Mouse (Mus musculus) ES-Bruce4 (cell line): ENCODE results near the gene Gm17334. TPM values are rescaled to one million over a fixed set of nuclear protein-coding genes. Genes with fewer than 3 reads are reported as not detected.

ENCODE experiments used
- H3K27ac ChIP-seq: 2 replicates; pipeline ENCODE4 v1.5.1; 2012; ENCODE audit warnings: low read length, inconsistent platforms; ENCODE audit not compliant: insufficient read depth
- H3K27me3 ChIP-seq: 2 replicates; pipeline ENCODE4 v1.6.1; 2012; ENCODE audit warnings: mild to moderate bottlenecking, low read length, inconsistent platforms; ENCODE audit not compliant: control insufficient read depth, poor library complexity, insufficient read depth, severe bottlenecking
- H3K36me3 ChIP-seq: 2 replicates; pipeline ENCODE4 v1.6.1; 2012; ENCODE audit warnings: inconsistent platforms, mild to moderate bottlenecking, low read length, moderate library complexity; ENCODE audit not compliant: control insufficient read depth, poor library complexity, insufficient read depth, severe bottlenecking
- H3K4me1 ChIP-seq: one replicate; pipeline ENCODE4 v1.8.1; 2011; ENCODE audit warnings: low read length; ENCODE audit not compliant: control insufficient read depth, insufficient read depth
- H3K4me3 ChIP-seq: 2 replicates; pipeline ENCODE4 v1.5.1; 2011; ENCODE audit warnings: low read depth, mild to moderate bottlenecking, low read length
- H3K9ac ChIP-seq: 2 replicates; pipeline ENCODE4 v1.6.1; 2012; ENCODE audit warnings: low read depth, mild to moderate bottlenecking, inconsistent platforms; ENCODE audit not compliant: poor library complexity, severe bottlenecking
- H3K9me3 ChIP-seq: replicated peaks from 2 replicates; pipeline ENCODE4 v1.6.1; 2012; ENCODE audit warnings: mild to moderate bottlenecking, low read length, inconsistent platforms; ENCODE audit not compliant: control insufficient read depth, poor library complexity, insufficient read depth, severe bottlenecking
- CTCF ChIP-seq: IDR thresholded peaks from one replicate; pipeline ENCODE4 v1.8.1; 2011; ENCODE audit warnings: low read depth, low read length
- EP300 ChIP-seq: IDR thresholded peaks from 2 replicates; pipeline ENCODE4 v1.6.1; 2011; ENCODE audit warnings: low read depth, low read length; ENCODE audit not compliant: insufficient read depth
- POLR2A ChIP-seq: IDR thresholded peaks from one replicate; pipeline ENCODE4 v1.8.1; 2011; ENCODE audit warnings: low read length; ENCODE audit not compliant: insufficient read depth
- polyA plus RNA-seq: library from polyadenylated mRNA; stranded (reverse); fragments of >200 nt; gene quantifications from 2 replicates; pipeline ENCODE4 v1.2.4, GENCODE M21; 2011; ENCODE audit warnings: low read depth; ENCODE audit not compliant: missing spikeins, insufficient read depth, insufficient read length

Gm17334 gene
- polyA plus RNA-seq, 1 experiment, result not detected

GRCm38 (mm10) chr11:53794671-53795557 is 21.9 kb upstream of the Gm17334 start:
- Histone ChIP-seq H3K9me3 (no peaks in the 10 kb centered on the region), H3K4me3 (peak overlapping the region; percentile 14), H3K36me3 (no peaks in the 10 kb centered on the region), H3K9ac (0 out of 2 replicates have a peak overlapping the region, but pooled peaks have one; percentile 13), H3K27ac (peak overlapping the region; percentile 15; the same call in 1 of the 2 replicates), H3K27me3 (no peaks in the 10 kb centered on the region), H3K4me1 (peaks cover 10% of the 10 kb centered on the region)
- TF ChIP-seq POLR2A, result no peak
- TF ChIP-seq EP300, result peak; percentile 46; the same call in 1 of the 2 replicates
- TF ChIP-seq CTCF, result no peak

- TF ChIP-seq CTCF, result no peak
- no peak for TF ChIP-seq EP300
- TF ChIP-seq POLR2A, result no peak
- peaks cover 13% of the 10 kb centered on the region for H3K4me1 ChIP-seq
- H3K4me3 ChIP-seq, result peak overlapping the region; percentile 27; the same call in 1 of the 2 replicates
- no peaks in the 10 kb centered on the region for H3K27me3 ChIP-seq
- peak overlapping the region; percentile 13; the same call in 1 of the 2 replicates for H3K9ac ChIP-seq
- no peaks in the 10 kb centered on the region for H3K36me3 ChIP-seq
- H3K27ac ChIP-seq, result peak overlapping the region; percentile 29; the same call in 1 of the 2 replicates
- no peaks in the 10 kb centered on the region for H3K9me3 ChIP-seq
Observed at GRCm38 (mm10) chr11:53794015-53794414, 21.0 kb upstream of the Gm17334 start.

- Histone ChIP-seq H3K27ac (no peak overlapping the region), H3K36me3 (no peaks in the 10 kb centered on the region), H3K4me1 (peaks cover 17% of the 10 kb centered on the region), H3K9ac (no peak overlapping the region), H3K27me3 (no peaks in the 10 kb centered on the region), H3K9me3 (no peaks in the 10 kb centered on the region), H3K4me3 (no peak overlapping the region)
- TF ChIP-seq POLR2A, result no peak
- no peak for TF ChIP-seq EP300
- no peak for TF ChIP-seq CTCF
Observed at GRCm38 (mm10) chr11:53792986-53793385, 20.0 kb upstream of the Gm17334 start.

GRCm38 (mm10) chr11:53789277-53789676 is 16.3 kb upstream of the Gm17334 start:
- H3K27ac ChIP-seq, result no peak overlapping the region

GRCm38 (mm10) chr11:53788196-53788595 is 15.2 kb upstream of the Gm17334 start:
- no peaks in the 10 kb centered on the region for H3K9me3 ChIP-seq
- H3K27me3 ChIP-seq, result no peaks in the 10 kb centered on the region
- no peak overlapping the region for H3K4me3 ChIP-seq
- H3K27ac ChIP-seq, result 0 out of 2 replicates have a peak overlapping the region, but pooled peaks have one; percentile 6
- H3K36me3 ChIP-seq, result no peaks in the 10 kb centered on the region
- TF ChIP-seq POLR2A, result no peak
- 0 out of 2 replicates have a peak, but pooled peaks have one; percentile 53 for TF ChIP-seq EP300
- no peak overlapping the region for H3K9ac ChIP-seq
- peaks cover 21% of the 10 kb centered on the region for H3K4me1 ChIP-seq

More at GRCm38 (mm10) chr11:53789277-53789676, 16.3 kb upstream of the Gm17334 start:
- Histone ChIP-seq H3K4me1 (peaks cover 20% of the 10 kb centered on the region), H3K9ac (no peak overlapping the region), H3K27me3 (no peaks in the 10 kb centered on the region), H3K4me3 (no peak overlapping the region), H3K36me3 (no peaks in the 10 kb centered on the region), H3K9me3 (no peaks in the 10 kb centered on the region)
- TF ChIP-seq CTCF (no peak), EP300 (peak; percentile 50; the same call in 1 of the 2 replicates), POLR2A (no peak)
